Mouse (Mus musculus) left cerebral cortex, adult 2 months (tissue): Measurements from ENCODE around the gene Ecpas. TPM values are rescaled to one million over a fixed set of nuclear protein-coding genes. Genes with fewer than 3 reads are reported as not detected.

Experiments
- DNase-seq, 2 experiments: peaks; one replicate each; pipeline ENCODE4 v3.0.0; 2021 to 2022; ENCODE audit warnings: low spot score in 2 of 2, mixed read lengths in 1 of 2; ENCODE audit errors: extremely low spot score in 1 of 2
- H3K27ac ChIP-seq: fragments of 200-600 bp; 2 replicates; pipeline ENCODE4 v1.8.1; 2022
- H3K4me3 ChIP-seq: fragments of 200-600 bp; 2 replicates; pipeline ENCODE4 v1.8.1; 2022
- CTCF ChIP-seq: fragments of 200-600 bp; IDR thresholded peaks from 2 replicates; pipeline ENCODE4 v1.8.1; 2022; ENCODE audit warnings: antibody characterized with exemption, mild to moderate bottlenecking, moderate library complexity
- intact Hi-C: fragments of 180-260 bp; cut with DNase I; formaldehyde crosslinking; loops from one replicate; pipeline ENCODE4 v1.15.1; 2025
- total RNA-seq, 2 experiments: library from RNA; stranded (reverse); gene quantifications; 2 replicates each; pipeline ENCODE4 v1.2.3; 2021

Gene Ecpas
- total RNA-seq, 2 experiments from 2014 or later, result 136 to 152 TPM

GRCm38 (mm10) chr4:58910175-58911068, 2.1 kb downstream of the Ecpas start:
- no peak for TF ChIP-seq CTCF
- Histone ChIP-seq H3K4me3 (peak overlapping the region; percentile 95), H3K27ac (peak overlapping the region; percentile 94)
- DNase-seq, result no peak
- intact Hi-C loops, result loop anchor here (10.0 kb wide), 1 partner anchor 956 kb away; the partner anchor contains the start of gene Txn1

DNA sequence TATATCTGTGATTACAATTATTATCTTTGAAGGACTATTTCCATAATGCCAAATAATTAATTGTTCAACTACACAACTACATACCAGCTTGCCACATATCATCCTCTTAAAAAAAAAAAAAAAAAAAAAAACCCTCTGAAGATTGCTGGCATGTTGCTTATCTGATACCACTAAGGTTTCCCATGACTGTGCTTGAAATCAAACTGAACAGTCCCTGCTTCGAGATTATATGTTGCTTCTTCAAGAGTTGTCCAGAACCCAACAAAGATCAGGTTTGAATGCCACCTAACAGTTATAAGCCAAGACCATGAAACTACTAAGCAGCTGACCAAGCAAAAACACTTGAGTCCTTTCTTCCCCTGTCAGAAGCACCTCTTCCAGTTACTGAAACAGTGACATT, 5.1 kb downstream of the Ecpas start:
- no peak for TF ChIP-seq CTCF
- DNase-seq, result no peak
- intact Hi-C loops, result no loop called here
- H3K27ac ChIP-seq, result no peak overlapping the region
- H3K4me3 ChIP-seq, result no peak overlapping the region

DNA sequence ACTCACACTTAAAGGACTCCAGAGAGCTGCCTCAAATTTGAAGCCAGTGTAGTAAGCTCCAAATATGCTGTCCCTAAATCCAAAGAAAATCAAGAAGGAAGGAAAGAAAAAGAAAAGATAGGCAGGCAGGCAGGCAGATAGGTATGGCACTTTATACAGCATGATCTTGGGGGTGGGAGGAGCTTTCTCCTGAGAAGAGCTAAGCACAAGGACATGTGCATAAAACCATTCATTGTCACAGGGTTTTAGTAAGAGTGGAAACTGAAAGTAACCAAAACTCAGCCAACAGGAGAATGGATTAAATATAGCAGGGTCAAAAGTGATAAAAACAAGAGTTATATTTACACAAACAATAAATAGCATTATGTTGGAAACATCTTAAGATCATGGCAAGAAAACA, 14.2 kb downstream of the Ecpas start:
- no peak overlapping the region for H3K4me3 ChIP-seq
- no peak for DNase-seq
- intact Hi-C loops, result no loop called here
- no peak for TF ChIP-seq CTCF
- H3K27ac ChIP-seq, result no peak overlapping the region

- no peak overlapping the region for H3K27ac ChIP-seq
- no peak for TF ChIP-seq CTCF
- intact Hi-C loops, result no loop called here
- no peak for DNase-seq
- H3K4me3 ChIP-seq, result no peak overlapping the region
These were observed 15.1 kb downstream of the Ecpas start for GRCm38 (mm10) chr4:58897436-58897835.

- TF ChIP-seq CTCF, result no peak
- intact Hi-C loops, result no loop called here
- DNase-seq, result no peak
These were observed 18.1 kb downstream of the Ecpas start for GRCm38 (mm10) chr4:58894399-58894798.

GRCm38 (mm10) chr4:58890035-58890782, 22.3 kb downstream of the Ecpas start:
- Histone ChIP-seq H3K4me3 (no peak overlapping the region), H3K27ac (no peak overlapping the region)
- DNase-seq, result no peak
- intact Hi-C loops, result no loop called here
- TF ChIP-seq CTCF, result no peak

More at GRCm38 (mm10) chr4:58894399-58894798, 18.1 kb downstream of the Ecpas start:
- Histone ChIP-seq H3K4me3 (no peak overlapping the region), H3K27ac (no peak overlapping the region)

DNA sequence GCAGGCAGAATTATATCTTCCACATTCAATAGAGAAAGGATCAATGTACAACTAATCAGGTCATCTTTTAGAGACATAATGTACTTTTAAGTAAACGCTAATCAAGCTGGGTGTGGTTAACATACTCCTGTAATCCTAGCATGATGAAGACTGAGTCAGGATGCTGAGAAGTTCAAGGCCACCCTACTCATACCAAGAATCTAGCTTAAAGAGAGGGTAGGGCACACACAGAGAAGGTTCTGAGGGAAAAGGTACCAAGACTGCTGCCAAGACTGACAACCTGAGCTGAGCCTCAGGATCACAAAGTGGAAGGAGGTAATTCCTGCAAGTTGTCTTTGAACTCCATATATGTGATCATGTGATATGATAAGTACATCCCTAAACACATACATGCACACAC, 24.0 kb downstream of the Ecpas start:
- no peak for DNase-seq
- intact Hi-C loops, result no loop called here
- H3K4me3 ChIP-seq, result no peak overlapping the region
- TF ChIP-seq CTCF, result no peak
- no peak overlapping the region for H3K27ac ChIP-seq

DNA sequence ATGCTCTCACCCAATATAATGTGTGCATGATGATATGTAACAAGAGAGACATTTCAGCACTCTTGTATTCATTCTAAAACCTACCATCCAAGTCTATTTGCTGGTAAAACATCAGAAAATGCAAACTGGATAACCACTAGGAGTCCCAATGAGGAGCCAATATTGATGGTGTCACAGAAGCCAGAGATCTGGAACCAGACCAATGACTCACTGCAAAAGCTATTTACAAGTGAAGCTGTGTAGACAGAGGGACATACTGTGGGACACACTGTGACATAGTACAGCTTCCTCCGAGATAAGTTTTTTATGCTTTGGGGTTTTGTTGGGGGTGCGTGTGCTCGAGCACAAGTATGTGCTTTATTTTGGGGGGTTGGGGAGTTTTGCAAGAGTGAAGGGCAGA, 24.9 kb downstream of the Ecpas start:
- no peak for DNase-seq
- no peak for TF ChIP-seq CTCF
- H3K27ac ChIP-seq, result no peak overlapping the region
- H3K4me3 ChIP-seq, result no peak overlapping the region
- intact Hi-C loops, result no loop called here

DNA sequence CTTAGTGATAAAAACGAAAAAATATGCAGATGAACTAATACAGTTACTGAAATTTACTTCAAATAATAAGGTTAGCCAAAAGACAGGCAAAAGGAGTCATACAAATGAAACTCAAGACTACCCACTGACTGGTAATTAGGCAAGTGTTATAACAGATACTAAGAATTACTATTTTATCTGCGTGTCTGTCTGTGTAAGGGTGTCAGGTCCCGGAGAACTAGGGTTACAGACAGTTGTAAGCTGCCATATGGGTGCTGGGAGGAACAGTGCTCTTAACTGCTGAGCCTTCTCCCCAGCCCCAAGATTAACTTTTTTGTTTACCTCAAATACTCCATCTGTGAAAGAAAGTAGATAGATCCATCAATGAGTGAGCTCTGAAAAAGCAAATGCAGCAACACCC, 25.8 kb downstream of the Ecpas start:
- TF ChIP-seq CTCF, result no peak
- no peak overlapping the region for H3K4me3 ChIP-seq
- H3K27ac ChIP-seq, result no peak overlapping the region
- DNase-seq, result no peak
- intact Hi-C loops, result no loop called here

GRCm38 (mm10) chr4:58885341-58885740, 27.2 kb downstream of the Ecpas start:
- Histone ChIP-seq H3K4me3 (no peak overlapping the region), H3K27ac (no peak overlapping the region)
- intact Hi-C loops, result no loop called here
- TF ChIP-seq CTCF, result no peak
- DNase-seq, result no peak

GRCm38 (mm10) chr4:58883841-58884240, 28.7 kb downstream of the Ecpas start:
- no peak for DNase-seq
- intact Hi-C loops, result no loop called here
- no peak for TF ChIP-seq CTCF

GRCm38 (mm10) chr4:58874373-58874772, 38.2 kb downstream of the Ecpas start:
- intact Hi-C loops, result no loop called here
- no peak for TF ChIP-seq CTCF
- H3K27ac ChIP-seq, result no peak overlapping the region
- no peak for DNase-seq
- H3K4me3 ChIP-seq, result no peak overlapping the region

More at GRCm38 (mm10) chr4:58883841-58884240, 28.7 kb downstream of the Ecpas start:
- no peak overlapping the region for H3K4me3 ChIP-seq
- no peak overlapping the region for H3K27ac ChIP-seq
